Mouse (Mus musculus): Measurements from ENCODE around the gene Rorc.

DNA sequence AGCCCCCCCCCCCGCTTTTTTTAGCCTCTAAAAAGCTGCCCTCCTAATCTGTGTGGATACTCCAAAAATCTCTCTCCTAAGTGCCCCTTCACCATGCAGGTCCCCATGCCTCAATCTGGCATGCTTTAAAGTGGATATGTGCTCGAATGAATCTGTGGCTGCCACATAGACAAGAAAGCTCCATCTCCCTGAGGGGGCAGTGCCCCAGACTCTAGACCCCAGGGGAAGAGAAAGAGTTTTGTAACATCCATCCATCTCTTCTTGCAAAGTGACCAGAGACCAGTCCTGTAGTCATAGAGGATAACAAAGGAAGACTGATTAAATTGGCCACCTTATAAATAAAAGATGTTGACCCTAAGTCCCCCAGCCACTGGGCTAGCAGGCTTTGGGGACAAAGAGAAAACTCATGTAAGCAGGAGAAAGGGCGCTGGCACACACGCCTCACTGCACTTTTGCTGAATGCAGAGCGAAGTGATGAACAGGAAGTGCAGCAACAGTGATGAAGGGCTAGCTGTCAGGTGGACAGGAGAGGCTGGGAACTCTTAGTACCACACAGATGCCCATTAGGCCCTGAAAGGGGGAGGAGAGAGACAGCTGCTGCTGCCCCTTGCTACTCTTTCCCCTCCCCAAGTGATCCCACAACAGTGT, 27.2 kb downstream of the Rorc start:
- TF ChIP-seq CTCF (IDR thresholded peaks at IDR 0.05; ENCODE audit: borderline replicate concordance, insufficient read depth, low read length) (no peak), POLR2A (IDR thresholded peaks at IDR 0.05; ENCODE audit: low read depth, low read length) (no peak)
